Mouse (Mus musculus): Measurements from ENCODE around the gene Lmntd1.

- TF ChIP-seq CTCF (IDR thresholded peaks at IDR 0.05; ENCODE audit: low read depth) (no peak), EP300 (IDR thresholded peaks at IDR 0.05; ENCODE audit: low read depth) (no peak)
These were observed 243.8 kb downstream of the Lmntd1 start for GRCm38 (mm10) chr6:145370302-145370701.

All from liver, postnatal 0 days (tissue).